Mouse (Mus musculus) intestine, postnatal 0 days (tissue): ENCODE measurements around the gene Fbxo21. TPM values are rescaled to one million over a fixed set of nuclear protein-coding genes. Genes with fewer than 3 reads are reported as not detected.

Source experiments
- ATAC-seq: fragments of 200-750 bp; cut with Nextera tagmentation; 2 replicates; pipeline ENCODE4 v1.8.0; 2017; ENCODE audit warnings: mild to moderate bottlenecking, moderate TSS enrichment, moderate library complexity
- H3K27ac ChIP-seq: fragments of 300-500 bp; sonication (generic); 2 replicates; pipeline ENCODE4 v1.5.1; 2014; ENCODE audit warnings: mild to moderate bottlenecking, low read depth, low read length, moderate library complexity
- H3K27me3 ChIP-seq: fragments of 300-500 bp; sonication (generic); replicated peaks from 2 replicates; pipeline ENCODE4 v1.6.1; 2014; ENCODE audit warnings: low read length, mixed read lengths; ENCODE audit not compliant: control insufficient read depth, insufficient read depth
- H3K36me3 ChIP-seq: fragments of 300-500 bp; sonication (generic); 2 replicates; pipeline ENCODE4 v1.6.1; 2014; ENCODE audit warnings: mild to moderate bottlenecking, moderate library complexity; ENCODE audit not compliant: control insufficient read depth, insufficient read depth
- H3K4me1 ChIP-seq: fragments of 300-500 bp; sonication (generic); replicated peaks from 2 replicates; pipeline ENCODE4 v1.6.1; 2014; ENCODE audit warnings: antibody characterized with exemption, low read length, mixed read lengths; ENCODE audit not compliant: control insufficient read depth, insufficient read depth
- H3K4me2 ChIP-seq: fragments of 300-500 bp; sonication (generic); replicated peaks from 2 replicates; pipeline ENCODE4 v1.6.1; 2014; ENCODE audit warnings: low read depth, mild to moderate bottlenecking, moderate library complexity
- H3K4me3 ChIP-seq: fragments of 300-500 bp; sonication (generic); 2 replicates; pipeline ENCODE4 v1.5.1; 2014; ENCODE audit warnings: low read depth, low read length
- H3K9ac ChIP-seq: fragments of 300-500 bp; sonication (generic); 2 replicates; pipeline ENCODE4 v1.6.1; 2014; ENCODE audit warnings: mild to moderate bottlenecking, low read depth, low read length
- H3K9me3 ChIP-seq: fragments of 300-500 bp; sonication (generic); 2 replicates; pipeline ENCODE4 v1.6.1; 2016; ENCODE audit warnings: mixed run types; ENCODE audit not compliant: control insufficient read depth
- CTCF ChIP-seq: sonication (generic); IDR thresholded peaks from 2 replicates; pipeline ENCODE4 v1.5.1; 2016; ENCODE audit warnings: low read depth, mild to moderate bottlenecking, control low read depth, antibody characterized with exemption, moderate library complexity
- WGBS: fragments of 180-500 bp; shearing (Covaris S2); extraction: QIAGEN DNeasy Blood & Tissue Kit; methylation state at CpG from one replicate; pipeline ENCODE4 v1.1.7; 2014; 5-methylcytosine and 5-hydroxymethylcytosine counted together
- polyA plus RNA-seq: library from polyadenylated mRNA; unstranded; fragments of >200 nt; fragmentation: Nextera tagmentation; extraction: Ambion mirVana; gene quantifications from 2 replicates; pipeline ENCODE4 v1.2.1, GENCODE M21; 2015

Fbxo21 gene
- polyA plus RNA-seq, 1 experiment from 2014 or later, result 20.7 TPM

DNA sequence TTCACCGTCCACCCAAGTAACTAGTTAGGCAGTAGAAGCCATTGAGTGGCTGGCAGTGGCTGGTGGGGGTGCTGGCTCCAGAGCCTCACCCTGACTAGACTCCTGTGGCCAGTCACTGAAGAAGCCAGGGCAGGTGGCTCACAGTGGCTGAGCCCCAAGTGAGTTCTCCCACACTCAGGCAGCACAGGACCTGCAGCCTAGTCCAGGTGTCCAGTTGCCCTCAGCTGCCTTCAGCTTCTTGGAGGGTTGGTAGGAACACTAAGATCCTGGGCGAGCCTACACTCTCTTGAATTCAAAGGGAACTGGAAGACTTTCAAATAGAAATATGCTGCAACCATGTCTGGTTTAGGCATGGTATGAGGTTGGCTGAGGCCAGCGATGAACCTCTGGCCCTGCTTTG, 11.4 kb downstream of the Fbxo21 start:
- Histone ChIP-seq H3K9me3 (no peaks in the 10 kb centered on the region), H3K27me3 (no peaks in the 10 kb centered on the region), H3K36me3 (peaks cover 72% of the 10 kb centered on the region), H3K27ac (no peak overlapping the region), H3K4me2 (no peak overlapping the region), H3K9ac (no peak overlapping the region), H3K4me3 (no peak overlapping the region), H3K4me1 (no peaks in the 10 kb centered on the region)
- WGBS, result 95% methylated on average over 3 of the region's 3 CpGs
- TF ChIP-seq CTCF, result no peak
- no peak for ATAC-seq

DNA sequence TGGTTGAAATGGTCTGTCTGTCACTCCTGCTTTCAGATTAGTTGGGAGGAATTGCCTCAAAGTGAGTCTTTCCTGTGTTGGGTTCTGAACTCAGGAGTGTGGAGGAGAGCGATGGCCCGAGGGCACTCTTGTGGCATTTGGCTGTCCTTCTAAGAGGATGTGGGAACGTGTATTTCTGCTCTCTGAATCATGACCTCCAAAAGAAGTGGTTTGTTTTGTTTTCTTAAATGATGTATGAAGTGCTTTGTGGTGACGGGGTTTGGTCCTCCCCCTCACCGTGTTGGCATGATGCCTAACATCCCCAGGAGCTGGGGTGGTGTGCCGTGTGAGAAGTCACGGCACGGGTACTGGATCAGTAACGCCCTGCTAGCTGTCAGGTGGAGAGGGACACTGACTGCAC, 11.8 kb downstream of the Fbxo21 start:
- no peak for ATAC-seq
- no peak for TF ChIP-seq CTCF
- Histone ChIP-seq H3K4me2 (no peak overlapping the region), H3K9ac (no peak overlapping the region), H3K4me3 (no peak overlapping the region), H3K4me1 (no peaks in the 10 kb centered on the region), H3K36me3 (peaks cover 70% of the 10 kb centered on the region), H3K27me3 (no peaks in the 10 kb centered on the region), H3K9me3 (no peaks in the 10 kb centered on the region), H3K27ac (no peak overlapping the region)
- WGBS, result 84% methylated on average over 9 of the region's 9 CpGs

DNA sequence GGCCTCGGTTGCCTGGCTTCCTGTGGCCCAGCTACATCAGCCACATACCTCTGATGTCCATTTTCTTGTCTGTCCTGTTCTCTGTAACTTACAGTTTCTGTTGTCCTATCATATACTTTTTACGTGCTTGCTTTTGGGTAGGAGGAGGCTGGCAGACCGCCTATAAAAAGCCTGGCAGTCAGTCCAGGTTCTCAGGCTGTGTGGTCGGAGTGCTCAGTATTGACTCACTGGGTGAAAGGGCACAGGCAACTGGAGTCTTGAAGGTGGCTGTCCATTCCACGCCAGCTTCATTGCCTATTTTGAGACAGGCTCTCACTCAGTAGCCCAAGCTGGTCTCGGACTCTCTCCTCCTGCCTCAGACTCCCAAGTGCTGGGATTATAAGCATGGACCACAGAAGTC, 13.2 kb downstream of the Fbxo21 start:
- WGBS, result 89% methylated on average over 6 of the region's 6 CpGs
- H3K4me2 ChIP-seq, result no peak overlapping the region
- H3K27me3 ChIP-seq, result no peaks in the 10 kb centered on the region
- no peak overlapping the region for H3K9ac ChIP-seq
- H3K4me3 ChIP-seq, result no peak overlapping the region
- ATAC-seq, result no peak
- no peaks in the 10 kb centered on the region for H3K9me3 ChIP-seq
- no peaks in the 10 kb centered on the region for H3K4me1 ChIP-seq
- no peak overlapping the region for H3K27ac ChIP-seq
- no peak for TF ChIP-seq CTCF
- H3K36me3 ChIP-seq, result peaks cover 77% of the 10 kb centered on the region

DNA sequence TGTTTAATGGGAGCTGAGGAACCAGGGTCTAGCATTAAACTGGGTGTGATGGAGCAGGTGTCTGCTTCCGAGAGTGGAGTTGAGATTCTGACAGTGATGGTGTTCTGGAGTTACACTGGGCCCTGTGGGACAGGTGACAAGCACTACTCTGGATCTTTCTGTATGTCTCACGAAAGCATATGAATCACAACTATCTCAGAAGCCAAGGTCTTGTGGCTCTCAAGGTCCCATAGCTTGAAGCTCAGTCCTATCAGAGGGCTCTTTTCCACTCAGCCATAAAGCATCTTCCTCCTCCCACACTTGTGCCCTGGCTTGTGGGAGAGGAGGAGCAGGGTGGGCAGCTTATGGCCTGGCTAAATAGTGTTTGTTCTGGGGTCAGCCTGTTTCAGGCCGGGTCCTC, 14.4 kb downstream of the Fbxo21 start:
- no peak overlapping the region for H3K4me2 ChIP-seq
- ATAC-seq, result no peak
- H3K27ac ChIP-seq, result no peak overlapping the region
- peaks cover 81% of the 10 kb centered on the region for H3K36me3 ChIP-seq
- WGBS, result 85% methylated on average over 3 of the region's 3 CpGs
- no peaks in the 10 kb centered on the region for H3K27me3 ChIP-seq
- H3K4me1 ChIP-seq, result no peaks in the 10 kb centered on the region
- H3K4me3 ChIP-seq, result no peak overlapping the region
- H3K9ac ChIP-seq, result no peak overlapping the region
- TF ChIP-seq CTCF, result no peak
- H3K9me3 ChIP-seq, result no peaks in the 10 kb centered on the region

DNA sequence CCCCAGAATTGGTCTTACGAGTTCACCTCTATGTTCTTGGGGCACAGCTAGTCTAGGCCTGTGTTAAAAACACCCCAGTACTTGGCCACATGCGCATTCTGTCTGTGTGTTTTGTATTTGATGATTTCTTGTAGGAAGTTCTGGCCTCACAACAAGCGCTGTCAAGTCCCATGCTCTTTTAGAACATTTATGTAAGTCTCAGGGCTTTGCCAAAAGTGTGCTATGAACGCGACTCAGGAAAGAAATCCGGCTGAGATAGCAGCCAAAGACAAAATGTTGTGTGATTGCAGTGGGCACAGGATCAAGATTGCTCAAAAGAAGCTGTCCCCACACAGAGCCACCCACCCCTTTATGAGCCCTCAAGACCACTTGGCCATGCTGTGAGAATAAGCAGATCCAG, 17.0 kb downstream of the Fbxo21 start:
- WGBS, result 90% methylated on average over 6 of the region's 6 CpGs
- H3K27ac ChIP-seq, result no peak overlapping the region
- H3K36me3 ChIP-seq, result peaks cover 80% of the 10 kb centered on the region
- H3K4me1 ChIP-seq, result no peaks in the 10 kb centered on the region
- no peaks in the 10 kb centered on the region for H3K9me3 ChIP-seq
- H3K9ac ChIP-seq, result no peak overlapping the region
- ATAC-seq, result no peak
- no peak overlapping the region for H3K4me3 ChIP-seq
- H3K4me2 ChIP-seq, result no peak overlapping the region
- TF ChIP-seq CTCF, result no peak
- H3K27me3 ChIP-seq, result no peaks in the 10 kb centered on the region

DNA sequence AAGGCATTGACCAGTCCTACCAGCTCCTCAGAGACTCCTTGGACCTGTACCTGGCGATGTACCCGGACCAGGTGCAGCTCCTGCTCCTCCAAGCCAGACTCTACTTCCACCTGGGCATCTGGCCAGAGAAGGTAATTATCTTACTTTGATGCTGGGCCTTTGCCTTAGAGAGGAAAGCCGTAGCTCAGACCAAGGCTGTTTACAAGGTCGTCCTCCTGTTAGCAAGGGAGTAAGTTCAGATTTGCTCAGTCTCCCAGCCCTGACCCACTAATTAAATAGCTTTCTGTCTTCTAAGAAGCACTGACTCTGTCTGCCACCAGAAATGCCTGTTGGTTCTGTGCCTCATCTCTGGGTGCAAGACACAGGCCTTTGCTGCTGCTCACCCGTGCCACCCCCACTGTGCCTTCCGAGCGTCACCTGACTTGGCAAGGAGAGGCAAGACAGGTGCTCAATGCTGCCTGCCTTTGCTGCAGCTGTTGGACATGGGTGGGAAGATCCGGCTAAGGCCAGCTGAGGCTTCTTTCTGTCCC, 18.9 kb downstream of the Fbxo21 start:
- H3K27ac ChIP-seq, result no peak overlapping the region

DNA sequence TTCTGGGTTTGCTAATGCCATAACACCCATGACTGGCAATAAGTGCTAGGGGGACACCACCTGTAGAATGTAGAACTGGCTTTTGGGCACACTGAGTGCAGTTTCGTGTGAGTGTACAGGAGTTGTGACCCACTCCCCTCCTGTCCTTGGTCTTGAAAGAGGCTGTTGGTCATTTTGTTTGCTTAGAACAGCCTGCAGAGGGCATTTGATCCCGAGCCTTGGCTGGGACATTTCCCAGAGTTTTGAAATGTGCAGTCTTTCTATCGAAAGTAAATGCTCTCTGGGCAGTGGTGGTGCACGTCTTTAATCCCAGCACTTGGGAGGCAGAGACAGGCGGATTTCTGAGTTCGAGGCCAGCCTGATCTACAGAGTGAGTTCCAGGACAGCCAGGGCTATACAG, 19.4 kb downstream of the Fbxo21 start:
- ATAC-seq, result no peak
- no peaks in the 10 kb centered on the region for H3K9me3 ChIP-seq
- H3K27ac ChIP-seq, result no peak overlapping the region
- no peaks in the 10 kb centered on the region for H3K27me3 ChIP-seq
- H3K4me2 ChIP-seq, result no peak overlapping the region
- WGBS, result 87% methylated on average over 6 of the region's 6 CpGs
- no peaks in the 10 kb centered on the region for H3K4me1 ChIP-seq
- H3K9ac ChIP-seq, result no peak overlapping the region
- H3K4me3 ChIP-seq, result no peak overlapping the region
- no peak for TF ChIP-seq CTCF
- H3K36me3 ChIP-seq, result peaks cover 80% of the 10 kb centered on the region

More for the DNA sequence above, 18.9 kb downstream of the Fbxo21 start:
- WGBS, result 84% methylated on average over 8 of the region's 8 CpGs
- Histone ChIP-seq H3K4me3 (no peak overlapping the region), H3K27me3 (no peaks in the 10 kb centered on the region), H3K4me2 (no peak overlapping the region), H3K36me3 (peaks cover 80% of the 10 kb centered on the region), H3K9me3 (no peaks in the 10 kb centered on the region), H3K4me1 (no peaks in the 10 kb centered on the region), H3K9ac (no peak overlapping the region)
- no peak for ATAC-seq
- TF ChIP-seq CTCF, result no peak
